In the genomic region with DNA sequence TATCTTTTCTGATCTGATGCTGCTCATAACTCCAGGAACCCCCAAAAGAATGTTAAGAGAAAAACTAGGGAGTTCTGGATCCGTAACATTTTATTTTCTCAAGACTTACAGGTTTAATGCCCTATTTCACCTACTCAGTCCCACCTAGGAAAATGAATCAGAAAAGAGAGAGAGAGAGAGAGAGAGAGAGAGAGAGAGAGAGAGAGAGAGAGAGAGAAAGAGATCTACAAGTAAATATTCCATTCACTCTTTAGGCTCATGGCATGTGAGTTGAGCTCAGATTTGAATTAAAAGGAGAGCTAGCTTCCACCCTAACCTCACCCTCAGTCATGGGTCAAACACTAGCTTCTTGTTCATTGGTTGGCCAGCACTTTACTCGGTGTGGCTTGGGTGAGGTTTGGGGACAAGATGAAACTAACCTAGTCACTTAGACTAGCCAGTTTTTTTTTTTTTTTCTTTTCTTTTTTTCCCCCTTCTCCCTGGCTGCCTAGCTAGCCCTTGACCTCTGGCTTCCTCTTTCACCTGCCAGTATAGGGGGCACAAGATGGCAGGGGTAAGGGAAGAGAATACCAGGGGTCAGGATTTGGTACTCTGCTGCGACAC, we compare ENCODE assay signal across 1 mouse cellular context.
TF ChIP-seq lines count a peak whose summit lies in the region.

No protein-coding gene starts in this region.

TF ChIP-seq in MEL, 35 proteins besides CTCF, POLR2A, EP300 and RAD21:
- TF ChIP-seq RCOR1 (IDR thresholded peaks at IDR 0.05; ENCODE audit: low read depth, low read length) = no peak
- TF ChIP-seq ZNF384 (IDR thresholded peaks at IDR 0.05; ENCODE audit: low read depth, low read length) = peak; percentile 50; the same call in 1 of the 2 replicates
- no peak for TF ChIP-seq MYC (IDR thresholded peaks at IDR 0.05; ENCODE audit: low read depth, low read length)
- TF ChIP-seq TAL1 (IDR thresholded peaks at IDR 0.05; ENCODE audit: low read length) = no peak
- TF ChIP-seq JUND (IDR thresholded peaks at IDR 0.05; ENCODE audit: low read depth, low read length) = peak; percentile 91
- no peak for TF ChIP-seq MAX (IDR thresholded peaks at IDR 0.05; ENCODE audit: low read length)
